Mouse (Mus musculus) liver, embryonic 14.5 days (tissue): ENCODE measurements at regions not wholly inside any gene's neighbourhood (a gene's known extent, or its start where the extent isn't known, plus 50 kb on each side); places are given as distances from the start of the nearest gene placed in this dataset.

Experiments used
- CTCF ChIP-seq: IDR thresholded peaks from 2 replicates; pipeline ENCODE4 v1.5.1; 2016; ENCODE audit warnings: antibody characterized with exemption, low read depth, control low read depth
- EP300 ChIP-seq: IDR thresholded peaks from 2 replicates; pipeline ENCODE4 v1.6.1; 2016; ENCODE audit warnings: antibody characterized with exemption, low read depth

DNA sequence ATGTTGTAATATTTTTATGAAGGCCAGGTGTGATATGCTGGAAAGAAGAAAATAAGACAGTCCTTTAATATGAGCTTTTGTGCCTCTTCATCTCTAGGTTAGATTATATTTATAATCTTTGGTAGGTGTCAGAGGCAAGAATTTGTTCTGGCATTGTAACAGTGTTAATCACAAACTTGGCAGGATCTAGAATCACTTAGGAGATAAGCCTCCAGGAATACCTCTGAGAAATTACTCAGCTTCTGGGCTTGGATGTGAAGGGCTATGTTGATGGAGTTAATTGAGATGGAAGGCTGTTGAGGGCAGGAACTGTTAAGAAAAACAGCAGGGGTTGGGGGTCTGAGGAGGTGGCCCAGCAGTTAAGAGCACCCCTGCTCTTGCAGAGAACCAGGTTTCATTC is 394.0 kb upstream of the Camk1g start:
- TF ChIP-seq CTCF (no peak), EP300 (no peak)
